Comparison of ENCODE assay signal across 8 mouse cellular contexts in genomic region chr10:128408591-128409535, GRCm38 (mm10). TPM values are rescaled to one million over a fixed set of nuclear protein-coding genes. Genes with fewer than 3 reads are reported as not detected.
A peak's percentile ranks its signal among the peaks of the same experiment; 100 is the strongest.
DNase-seq lines count a peak whose midpoint lies in the region; ATAC-seq lines count a peak whose summit lies in the region.

No protein-coding gene starts in this region.

- intact Hi-C loops in left cerebral cortex, postnatal 36 days (cut with DNase I) = loop anchor here (2.0 kb wide), 1 partner anchor 32 kb away; the partner anchor contains the start of gene Ankrd52

- peaks cover 22% of the 10 kb centered on the region for H3K36me3 ChIP-seq in hindbrain, embryonic 12.5 days
- peaks cover 34% of the 10 kb centered on the region for H3K36me3 ChIP-seq in midbrain, embryonic 12.5 days

- H3K4me1 ChIP-seq in hindbrain, embryonic 12.5 days = peaks cover 39% of the 10 kb centered on the region
- H3K4me1 ChIP-seq in midbrain, embryonic 12.5 days = peaks cover 41% of the 10 kb centered on the region

- peak overlapping the region; percentile 84 for H3K9ac ChIP-seq in hindbrain, embryonic 12.5 days
- H3K9ac ChIP-seq in midbrain, embryonic 12.5 days (replicated peaks) = peak overlapping the region; percentile 73

- H3K27me3 ChIP-seq in hindbrain, embryonic 12.5 days = no peaks in the 10 kb centered on the region
- no peaks in the 10 kb centered on the region for H3K27me3 ChIP-seq in midbrain, embryonic 12.5 days

- H3K4me2 ChIP-seq in hindbrain, embryonic 12.5 days (replicated peaks) = peak overlapping the region; percentile 74
- H3K4me2 ChIP-seq in midbrain, embryonic 12.5 days (replicated peaks) = peak overlapping the region; percentile 81

- no peaks in the 10 kb centered on the region for H3K9me3 ChIP-seq in hindbrain, embryonic 12.5 days (replicated peaks)
- H3K9me3 ChIP-seq in midbrain, embryonic 12.5 days = no peaks in the 10 kb centered on the region

- H3K4me3 ChIP-seq in hindbrain, embryonic 12.5 days = peak overlapping the region; percentile 62
- H3K4me3 ChIP-seq in midbrain, embryonic 12.5 days = peak overlapping the region; percentile 96

- peak; percentile 38 for DNase-seq in adrenal gland, postnatal 10 days
- no peak for DNase-seq in adrenal gland, postnatal 4 days (ENCODE audit: low spot score in 2 of 2)
- DNase-seq in urinary bladder, postnatal 25 days (ENCODE audit: low spot score) = peak; percentile 23
- DNase-seq in urinary bladder, postnatal 36 days (ENCODE audit: low spot score in 2 of 2) = no peak
- peak; percentile 45 to 63 for DNase-seq in left cerebral cortex, postnatal 36 days (ENCODE audit: low spot score in 2 of 2)
- DNase-seq in testis, postnatal 14 days (ENCODE audit: low spot score) = peak; percentile 42

- 19% methylated on average over 35 of the region's 35 CpGs for WGBS in hindbrain, embryonic 12.5 days
- WGBS in midbrain, embryonic 12.5 days = 21% methylated on average over 35 of the region's 35 CpGs

- peak overlapping the region; percentile 77 for H3K27ac ChIP-seq in hindbrain, embryonic 12.5 days
- peak overlapping the region; percentile 83 for H3K27ac ChIP-seq in midbrain, embryonic 12.5 days (replicated peaks)

- peak; percentile 8; the same call in 1 of the 2 replicates for ATAC-seq in hindbrain, embryonic 12.5 days (ENCODE audit: low FRiP score)
- no peak; the same call in none of the 2 replicates for ATAC-seq in midbrain, embryonic 12.5 days (ENCODE audit: low FRiP score, low read depth)

RNA-seq across cellular contexts. Expression of gene Nabp2, which starts 2.4 kb away (rescaled TPM):
- 10 to 100 TPM; 58.0 to 59.9 TPM for total RNA-seq in adrenal gland, postnatal 10 days (2021)
- total RNA-seq in adrenal gland, postnatal 4 days (2021) = 10 to 100 TPM; 69.5 to 72.7 TPM
- 102 and 104 TPM in 2 replicates for polyA plus RNA-seq in hindbrain, embryonic 12.5 days (2016; fragmentation: Nextera tagmentation; extraction: Ambion mirVana)
- total RNA-seq in left cerebral cortex, postnatal 36 days (2021) = 10 to 100 TPM; 88.8 to 91.6 TPM
- polyA plus RNA-seq in midbrain, embryonic 12.5 days (2016; fragmentation: Nextera tagmentation; extraction: Ambion mirVana) = 127 and 147 TPM in 2 replicates

RNA-seq across cellular contexts. Expression of gene Rnf41, which starts 2.6 kb away (rescaled TPM):
- total RNA-seq in adrenal gland, postnatal 10 days (2021) = 10 to 100 TPM; 37.4 TPM
- total RNA-seq in adrenal gland, postnatal 4 days (2021) = 10 to 100 TPM; 49.9 to 50.9 TPM
- 60.8 and 61.4 TPM in 2 replicates for polyA plus RNA-seq in hindbrain, embryonic 12.5 days (2016; fragmentation: Nextera tagmentation; extraction: Ambion mirVana)
- total RNA-seq in left cerebral cortex, postnatal 36 days (2021) = 10 to 100 TPM; 75.8 to 78.1 TPM
- polyA plus RNA-seq in midbrain, embryonic 12.5 days (2016; fragmentation: Nextera tagmentation; extraction: Ambion mirVana) = 57.6 and 60.7 TPM in 2 replicates

RNA-seq across cellular contexts. Expression of gene Slc39a5, which starts 7.8 kb away (rescaled TPM):
- 1 to 10 TPM; 2.3 to 5.9 TPM for total RNA-seq in adrenal gland, postnatal 10 days (2021)
- total RNA-seq in adrenal gland, postnatal 4 days (2021) = 10 to 100 TPM in 1 of 2 experiments, 1 to 10 TPM in 1; 5.7 to 13.2 TPM
- polyA plus RNA-seq in hindbrain, embryonic 12.5 days (2016; fragmentation: Nextera tagmentation; extraction: Ambion mirVana) = 0.43 TPM in 1 of 2 replicates, not detected in the other
- total RNA-seq in left cerebral cortex, postnatal 36 days (2021) = not detected
- polyA plus RNA-seq in midbrain, embryonic 12.5 days (2016; fragmentation: Nextera tagmentation; extraction: Ambion mirVana) = not detected in 2 replicates

RNA-seq across cellular contexts. Expression of gene Ankrd52, which starts 31.9 kb away (rescaled TPM):
- 10 to 100 TPM; 53.3 to 57.8 TPM for total RNA-seq in adrenal gland, postnatal 10 days (2021)
- 10 to 100 TPM; 71.5 to 75.1 TPM for total RNA-seq in adrenal gland, postnatal 4 days (2021)
- polyA plus RNA-seq in hindbrain, embryonic 12.5 days (2016; fragmentation: Nextera tagmentation; extraction: Ambion mirVana) = 13.6 and 13.7 TPM in 2 replicates
- 10 to 100 TPM; 49.3 to 61.7 TPM for total RNA-seq in left cerebral cortex, postnatal 36 days (2021)
- 12.9 and 13.5 TPM in 2 replicates for polyA plus RNA-seq in midbrain, embryonic 12.5 days (2016; fragmentation: Nextera tagmentation; extraction: Ambion mirVana)

RNA-seq across cellular contexts. Expression of gene Coq10a, which starts 40.1 kb away (rescaled TPM):
- total RNA-seq in adrenal gland, postnatal 10 days (2021) = 100 to 1,000 TPM in 1 of 2 experiments, 10 to 100 TPM in 1; 99.9 to 128 TPM
- 10 to 100 TPM; 48.3 to 62.1 TPM for total RNA-seq in adrenal gland, postnatal 4 days (2021)
- polyA plus RNA-seq in hindbrain, embryonic 12.5 days (2016; fragmentation: Nextera tagmentation; extraction: Ambion mirVana) = 31.7 and 32.8 TPM in 2 replicates
- 10 to 100 TPM; 62.0 to 63.2 TPM for total RNA-seq in left cerebral cortex, postnatal 36 days (2021)
- polyA plus RNA-seq in midbrain, embryonic 12.5 days (2016; fragmentation: Nextera tagmentation; extraction: Ambion mirVana) = 28.6 and 33.6 TPM in 2 replicates

Comparison
In these comparisons a context has a peak if more than half of its experiments do, and no peak if none do; other contexts are left out.
1. DNase-seq: peak in adrenal gland, postnatal 10 days (single experiment), urinary bladder, postnatal 25 days (single experiment), left cerebral cortex, postnatal 36 days (2 of 2) and testis, postnatal 14 days (single experiment); none in adrenal gland, postnatal 4 days (0 of 2) and urinary bladder, postnatal 36 days (0 of 2).